Mouse (Mus musculus) B cell, adult 2 months (primary cell): Measurements from ENCODE around the gene Olfr355.

Source experiments
- DNase-seq, 2 experiments: peaks; one replicate each; pipeline ENCODE4 v3.0.0; 2022

The Olfr355 gene

GRCm38 (mm10) chr2:36928797-36929196 is at the start of gene Olfr355:
Olfr355 (minus strand) TSS chr2:36928897.
- no peak for DNase-seq

GRCm38 (mm10) chr2:36936821-36937220 is 8.1 kb upstream of the Olfr355 start, which contains the start of gene Olfr356:
Olfr356 (plus strand) TSS chr2:36937121.
- DNase-seq: no peak

GRCm38 (mm10) chr2:36905380-36905779 is 23.3 kb downstream of the Olfr355 start, which contains the start of gene Olfr354:
Olfr354 (plus strand) TSS chr2:36905680.
- no peak for DNase-seq

GRCm38 (mm10) chr2:36897114-36897513 is 31.6 kb downstream of the Olfr355 start:
- no peak for DNase-seq

GRCm38 (mm10) chr2:36892836-36893235 is 35.9 kb downstream of the Olfr355 start, which contains the start of gene Olfr353:
Olfr353 (minus strand) TSS chr2:36892936.
- DNase-seq: no peak
